Mouse (Mus musculus) stomach, embryonic 14.5 days (tissue): ENCODE measurements at regions not wholly inside any gene's neighbourhood (a gene's known extent, or its start where the extent isn't known, plus 50 kb on each side); places are given as distances from the start of the nearest gene placed in this dataset.

Source experiments
- ATAC-seq: fragments of 200-750 bp; cut with Nextera tagmentation; 2 replicates; pipeline ENCODE4 v1.8.0; 2017; ENCODE audit warnings: low read depth, moderate TSS enrichment; ENCODE audit not compliant: insufficient number of reproducible peaks, insufficient read depth, low FRiP score
- H3K27ac ChIP-seq: fragments of 300-500 bp; sonication (generic); 2 replicates; pipeline ENCODE4 v1.5.1; 2014; ENCODE audit warnings: mild to moderate bottlenecking, low read length, moderate library complexity, mixed read lengths
- H3K27me3 ChIP-seq: fragments of 300-500 bp; sonication (generic); 2 replicates; pipeline ENCODE4 v1.6.1; 2014; ENCODE audit warnings: low read length, control low read depth, mixed read lengths; ENCODE audit not compliant: control insufficient read depth, insufficient read depth
- H3K36me3 ChIP-seq: fragments of 300-500 bp; sonication (generic); 2 replicates; pipeline ENCODE4 v1.6.1; 2014; ENCODE audit warnings: mild to moderate bottlenecking, control low read depth, low read length, moderate library complexity, mixed read lengths; ENCODE audit not compliant: control insufficient read depth, insufficient read depth
- H3K4me1 ChIP-seq: fragments of 300-500 bp; sonication (generic); 2 replicates; pipeline ENCODE4 v1.6.1; 2014; ENCODE audit warnings: low read length, control low read depth, mixed read lengths; ENCODE audit not compliant: control insufficient read depth, insufficient read depth
- H3K4me2 ChIP-seq: fragments of 300-500 bp; sonication (generic); replicated peaks from 2 replicates; pipeline ENCODE4 v1.6.1; 2014; ENCODE audit warnings: low read depth, low read length, control low read depth
- H3K4me3 ChIP-seq: fragments of 300-500 bp; sonication (generic); 2 replicates; pipeline ENCODE4 v1.5.1; 2014; ENCODE audit warnings: low read depth, low read length, control low read depth
- H3K9ac ChIP-seq: fragments of 300-500 bp; sonication (generic); replicated peaks from 2 replicates; pipeline ENCODE4 v1.6.1; 2014; ENCODE audit warnings: low read depth, mild to moderate bottlenecking, control low read depth, low read length, moderate library complexity, mixed read lengths
- H3K9me3 ChIP-seq: fragments of 300-500 bp; sonication (generic); 2 replicates; pipeline ENCODE4 v1.6.1; 2016; ENCODE audit warnings: low read depth, low read length, control low read depth; ENCODE audit not compliant: control insufficient read depth
- WGBS: fragments of 180-500 bp; shearing (Covaris S2); extraction: QIAGEN DNeasy Blood & Tissue Kit; methylation state at CpG from one replicate; pipeline ENCODE4 v1.1.7; 2014; 5-methylcytosine and 5-hydroxymethylcytosine counted together

GRCm38 (mm10) chr12:78133984-78134383 lies 60.1 kb upstream of the Gm6657 start:
- no peaks in the 10 kb centered on the region for H3K36me3 ChIP-seq
- WGBS: 62% methylated on average over 4 of the region's 4 CpGs

DNA sequence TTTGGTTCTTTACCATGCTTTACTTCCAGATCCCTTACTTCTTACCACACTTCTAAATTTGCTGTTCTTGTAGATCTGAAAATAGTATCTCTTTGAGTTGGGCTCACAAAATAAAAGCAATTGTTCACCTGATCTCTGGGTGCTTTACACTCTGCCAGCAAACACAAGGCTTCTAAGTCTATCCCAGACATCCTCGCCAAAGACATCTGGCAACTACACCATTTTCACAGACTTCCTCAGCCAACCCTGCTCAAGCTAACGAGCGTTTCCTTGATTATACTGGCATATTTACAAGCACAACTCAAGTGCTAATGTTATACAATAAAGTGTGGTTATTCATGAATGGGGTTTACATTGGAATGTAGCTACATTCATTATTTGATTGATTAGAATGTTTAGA lies 56.8 kb upstream of the Gm6657 start:
- Histone ChIP-seq H3K4me1 (no peaks in the 10 kb centered on the region), H3K9ac (no peak overlapping the region), H3K4me3 (no peak overlapping the region), H3K9me3 (no peaks in the 10 kb centered on the region), H3K36me3 (no peaks in the 10 kb centered on the region), H3K27ac (no peak overlapping the region), H3K27me3 (no peaks in the 10 kb centered on the region), H3K4me2 (no peak overlapping the region)
- ATAC-seq: no peak
- 83% methylated on average over 3 of the region's 3 CpGs for WGBS

More at GRCm38 (mm10) chr12:78133984-78134383, 60.1 kb upstream of the Gm6657 start:
- Histone ChIP-seq H3K27ac (no peak overlapping the region), H3K9ac (no peak overlapping the region), H3K4me3 (no peak overlapping the region), H3K9me3 (no peaks in the 10 kb centered on the region), H3K27me3 (no peaks in the 10 kb centered on the region), H3K4me2 (no peak overlapping the region), H3K4me1 (no peaks in the 10 kb centered on the region)
- ATAC-seq: no peak

GRCm38 (mm10) chr12:78138467-78138866 lies 55.6 kb upstream of the Gm6657 start:
- ATAC-seq: no peak
- Histone ChIP-seq H3K4me3 (no peak overlapping the region), H3K27ac (no peak overlapping the region), H3K4me1 (no peaks in the 10 kb centered on the region), H3K4me2 (no peak overlapping the region), H3K36me3 (no peaks in the 10 kb centered on the region), H3K9ac (no peak overlapping the region), H3K9me3 (no peaks in the 10 kb centered on the region), H3K27me3 (no peaks in the 10 kb centered on the region)
- 93% methylated on average over 1 of the region's 1 CpGs for WGBS
